Mouse (Mus musculus) brain, adult 10 weeks (tissue): ENCODE results near the gene Zkscan3. TPM values are rescaled to one million over a fixed set of nuclear protein-coding genes. Genes with fewer than 3 reads are reported as not detected.

ENCODE experiments used
- polyA plus RNA-seq: library from polyadenylated mRNA; stranded (reverse); fragments of 350-450 nt; fragmentation: Illumina TruSeq; extraction: RNeasy Lipid Tissue Mini Kit (QIAGEN cat#74804); gene quantifications from one replicate; pipeline ENCODE4 v1.2.3, GENCODE M21; 2015; ENCODE audit warnings: low read depth, low replicate concordance

Zkscan3 gene
- 31.8 TPM for polyA plus RNA-seq

DNA sequence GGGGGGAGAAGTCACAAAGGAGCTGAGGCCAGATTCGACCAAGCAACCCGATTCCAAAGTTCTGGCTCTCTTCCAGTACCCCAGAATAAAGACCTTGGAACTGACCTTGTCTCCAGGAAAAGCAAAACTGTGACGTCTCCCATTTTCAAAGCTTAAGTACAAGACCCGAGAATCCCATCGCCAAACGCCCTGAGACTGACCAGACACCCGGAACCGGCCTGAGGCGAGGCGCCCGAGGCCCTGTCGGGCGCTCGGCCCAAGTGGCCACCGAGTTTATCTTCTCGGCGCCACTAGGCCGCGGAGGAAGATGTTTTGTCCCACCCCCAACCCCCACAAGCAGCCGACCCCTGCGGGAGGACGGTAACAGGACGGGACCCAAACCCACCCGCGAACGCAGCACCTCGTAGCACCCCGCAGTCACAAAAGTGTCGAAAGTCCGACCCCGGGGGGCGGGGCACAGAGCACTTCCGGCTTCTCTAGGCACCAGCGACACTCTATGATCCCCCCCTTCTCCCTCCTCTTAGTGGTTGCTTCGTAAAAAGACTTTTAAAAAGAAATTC, at the start of gene Zkscan3:
Gene Zkscan3, minus strand, starts transcription at position 469 of the 560 bp plus-strand sequence.

DNA sequence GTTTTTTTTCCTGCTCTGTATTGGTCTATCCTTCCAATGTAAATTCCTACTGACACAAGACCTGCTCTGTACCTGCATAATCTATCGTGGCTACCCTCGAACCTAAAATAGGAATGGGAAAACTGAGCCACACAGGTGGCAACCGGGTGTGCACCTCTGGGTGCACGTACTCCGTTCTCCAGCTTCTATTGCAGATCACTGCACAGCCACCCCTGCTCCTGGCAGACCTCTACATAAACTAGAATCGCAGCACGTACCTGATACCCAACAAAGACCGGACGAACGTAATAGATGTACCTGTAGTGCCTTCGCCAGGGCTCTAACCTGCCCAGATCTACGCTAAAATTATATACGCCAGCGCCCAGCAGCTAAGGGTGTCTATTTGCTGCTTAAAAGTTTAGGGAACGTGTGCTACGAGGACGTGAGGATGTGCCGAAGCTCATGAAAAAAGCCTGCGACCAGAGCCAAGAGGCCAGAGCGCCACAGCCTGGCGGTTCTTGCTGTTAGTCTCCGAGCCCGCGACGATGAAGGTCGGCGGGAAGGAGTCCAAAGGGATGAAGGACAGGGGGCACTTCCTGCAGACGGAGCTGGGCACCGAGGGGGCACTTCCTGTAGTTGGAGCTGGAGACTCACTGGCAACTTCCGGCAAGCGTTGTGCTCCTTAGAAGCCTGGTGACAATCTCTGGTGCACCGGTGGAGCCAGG, 38.1 kb upstream of the Zkscan3 start, which contains the start of gene Pgbd1:
Gene Pgbd1, minus strand, starts transcription at position 556 of the 704 bp plus-strand sequence.

GRCm38 (mm10) chr13:21362621-21363248, 39.8 kb downstream of the Zkscan3 start, which contains the start of gene Zscan12:
TSS of gene Zscan12 (plus strand) at chr13:21362820.

DNA sequence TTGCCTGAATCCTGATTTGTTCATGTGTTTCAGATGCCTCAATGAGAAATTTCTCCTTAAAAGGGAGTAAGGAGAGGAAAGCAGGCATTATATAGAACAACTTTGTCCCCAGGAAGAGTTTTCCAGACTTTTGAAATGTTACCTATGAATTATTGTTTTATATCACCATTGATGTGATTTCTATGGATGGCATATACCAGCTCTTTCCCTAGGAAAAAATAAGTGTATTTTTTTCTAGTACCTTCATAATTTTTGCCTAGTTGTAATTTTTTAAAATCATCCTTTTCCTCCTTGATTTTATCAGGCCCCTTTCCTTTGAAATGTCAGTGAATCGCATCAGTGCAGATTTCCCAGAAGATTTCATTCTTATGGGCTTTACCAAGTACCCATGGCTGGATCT, 55.9 kb downstream of the Zkscan3 start, which contains the start of gene Olfr1367:
Gene Olfr1367, plus strand, starts transcription at position 301 of the 400 bp plus-strand sequence.

Other genes starting within 250 kb of the Zkscan3 start
- gene Trim27, start 223.3 kb downstream of the Zkscan3 start, polyA plus RNA-seq: 39.0 TPM
- not detected for gene Gpx5, start 110.0 kb downstream of the Zkscan3 start, polyA plus RNA-seq
- 1.0 TPM for gene Gpx6, start 90.6 kb downstream of the Zkscan3 start, polyA plus RNA-seq
- gene Olfr1367, start 55.8 kb downstream of the Zkscan3 start, polyA plus RNA-seq: not detected
- 6.4 TPM for gene Zscan12, start 39.9 kb downstream of the Zkscan3 start, polyA plus RNA-seq
- 2.6 TPM for gene Pgbd1, start 38.3 kb upstream of the Zkscan3 start, polyA plus RNA-seq
- gene Zscan26, start 51.0 kb upstream of the Zkscan3 start, polyA plus RNA-seq: 68.2 TPM
- gene Nkapl, start 65.8 kb upstream of the Zkscan3 start, polyA plus RNA-seq: 0.62 TPM
- gene Zkscan4, start 76.2 kb upstream of the Zkscan3 start, polyA plus RNA-seq: 4.5 TPM
- not detected for gene Gm10065, start 76.7 kb upstream of the Zkscan3 start, polyA plus RNA-seq
- gene AK157302, start 92.5 kb upstream of the Zkscan3 start, polyA plus RNA-seq: 2.2 TPM
- 15.6 TPM for gene Gm11273, start 98.7 kb upstream of the Zkscan3 start, polyA plus RNA-seq
- gene Zkscan8, start 128.4 kb upstream of the Zkscan3 start, polyA plus RNA-seq: 8.6 TPM
- gene Olfr1366, start 140.1 kb upstream of the Zkscan3 start, polyA plus RNA-seq: not detected
- not detected for gene Olfr1535, start 157.1 kb upstream of the Zkscan3 start, polyA plus RNA-seq
- not detected for gene Olfr1364, start 179.0 kb upstream of the Zkscan3 start, polyA plus RNA-seq
- gene Olfr1362, start 211.3 kb upstream of the Zkscan3 start, polyA plus RNA-seq: not detected
- gene Olfr11, start 239.8 kb upstream of the Zkscan3 start, polyA plus RNA-seq: not detected